Mouse (Mus musculus) activated CD4-positive, CD25-positive, alpha-beta regulatory T cell, adult 4 months (primary cell): ENCODE results near the gene Tmem132c. TPM values are rescaled to one million over a fixed set of nuclear protein-coding genes. Genes with fewer than 3 reads are reported as not detected.
"Not testable (repeated sequence)": the region's sequence is repeated elsewhere in the genome, so short reads cannot be mapped to it uniquely, and the experiment has no call there.

ENCODE experiments used
- ATAC-seq: one replicate; pipeline ENCODE4 v1.8.0; 2017
- polyA plus RNA-seq, 2 experiments: library from polyadenylated mRNA; unstranded; fragments of 100-300 nt; shearing (Covaris generic); gene quantifications; one replicate each; pipeline ENCODE4 v1.2.1; 2017

Tmem132c gene
- polyA plus RNA-seq, 2 experiments from 2014 or later, result not detected

GRCm38 (mm10) chr5:127346364-127346763, 104.8 kb downstream of the Tmem132c start:
- ATAC-seq, result no peak

DNA sequence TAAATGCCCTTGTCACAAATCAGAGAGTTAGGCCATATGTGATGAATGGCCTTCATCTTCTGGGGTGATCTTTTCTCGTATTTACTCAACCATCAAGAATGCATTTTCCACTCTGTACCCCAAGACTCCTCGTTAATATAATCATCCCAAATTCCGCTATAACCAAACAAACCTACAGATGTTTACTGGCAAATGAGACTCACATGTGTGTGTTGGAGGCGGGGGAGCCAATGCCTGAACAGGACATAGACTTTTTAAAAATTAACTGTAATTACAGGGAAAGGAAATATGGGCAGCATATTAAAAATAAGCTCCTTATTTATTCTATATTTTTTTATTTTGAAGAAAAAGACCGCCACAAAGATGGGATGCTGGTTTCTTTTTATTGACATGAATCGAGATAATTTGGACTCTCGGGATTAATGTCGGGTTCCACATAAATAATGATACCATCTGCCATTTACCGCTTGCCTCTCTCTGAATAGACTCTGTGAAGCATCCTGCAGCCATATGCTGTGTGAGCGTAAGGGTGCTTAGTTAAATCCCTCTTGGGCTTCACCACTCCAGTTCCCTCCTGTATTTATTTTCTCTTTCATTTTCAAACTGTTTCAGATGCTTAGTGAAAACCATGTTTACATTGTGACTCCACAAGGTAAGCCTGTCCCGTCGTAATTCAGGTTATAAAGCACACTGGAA, 105.6 kb downstream of the Tmem132c start:
- ATAC-seq, result no peak

GRCm38 (mm10) chr5:127349221-127350065, 107.8 kb downstream of the Tmem132c start:
- no peak for ATAC-seq

- ATAC-seq, result no peak
These were observed 111.4 kb downstream of the Tmem132c start for GRCm38 (mm10) chr5:127353002-127353401.

DNA sequence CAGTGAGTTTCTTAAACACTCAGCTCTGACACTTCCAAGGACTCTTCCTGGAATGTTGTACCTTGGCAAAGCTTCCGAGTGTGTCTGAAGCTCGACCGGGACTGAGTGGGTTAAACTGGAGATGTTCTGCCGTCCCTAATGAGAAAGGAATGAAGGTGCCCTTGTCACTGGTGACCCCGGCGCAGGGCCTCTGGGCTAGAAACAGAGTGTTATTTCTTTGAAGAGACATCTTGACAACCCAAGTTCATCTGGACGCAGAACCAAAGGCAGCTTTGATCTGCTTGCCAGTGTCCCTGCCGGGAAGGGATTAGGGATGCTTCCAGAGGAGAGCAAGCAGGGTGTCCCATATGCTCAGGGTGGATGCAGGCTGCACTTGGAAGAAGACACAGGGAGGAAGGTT, 114.2 kb downstream of the Tmem132c start:
- no peak for ATAC-seq

GRCm38 (mm10) chr5:127357878-127358277, 116.3 kb downstream of the Tmem132c start:
- not testable (repeated sequence) for ATAC-seq

GRCm38 (mm10) chr5:127361145-127361544, 119.5 kb downstream of the Tmem132c start:
- ATAC-seq, result no peak

DNA sequence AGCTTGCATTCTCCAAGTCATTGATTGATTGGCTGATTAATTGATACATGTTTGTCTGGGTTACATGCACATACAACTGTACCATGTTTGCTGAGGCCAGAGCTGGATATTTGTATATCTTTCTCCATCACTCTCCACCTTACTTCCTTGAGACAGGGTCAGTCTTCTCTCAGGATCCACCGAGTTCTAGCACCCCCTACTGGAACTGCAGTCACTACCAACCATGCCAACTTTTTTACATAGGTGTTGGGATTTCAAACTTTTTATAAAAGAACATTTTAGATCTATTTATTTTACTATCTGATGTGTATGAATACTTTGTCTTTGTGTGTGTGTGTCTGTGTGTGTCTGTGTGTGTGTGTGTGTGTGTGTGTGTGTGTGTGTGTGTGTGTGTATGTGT, 123.5 kb downstream of the Tmem132c start:
- ATAC-seq, result no peak

DNA sequence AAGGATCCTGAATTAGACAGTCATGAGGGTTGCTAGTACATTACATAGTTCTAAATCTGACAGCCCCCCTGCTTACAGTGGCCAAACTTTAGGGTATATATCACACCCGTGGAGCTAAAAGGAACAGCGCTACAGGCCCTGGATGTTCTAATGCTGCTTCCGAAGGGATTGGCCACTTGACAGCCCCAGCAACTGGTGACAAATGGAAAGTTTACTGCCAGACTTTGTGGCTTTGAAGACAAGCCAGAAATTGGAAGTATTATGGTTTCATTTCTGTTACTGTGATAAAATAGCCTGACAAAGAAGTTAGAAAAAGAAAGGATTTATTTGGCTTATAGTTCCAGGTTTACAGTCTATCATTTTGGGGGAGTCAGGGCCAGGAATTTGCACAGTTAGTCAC, 126.6 kb downstream of the Tmem132c start:
- no peak for ATAC-seq

- no peak for ATAC-seq
These were observed 128.2 kb downstream of the Tmem132c start for GRCm38 (mm10) chr5:127369812-127370211.

DNA sequence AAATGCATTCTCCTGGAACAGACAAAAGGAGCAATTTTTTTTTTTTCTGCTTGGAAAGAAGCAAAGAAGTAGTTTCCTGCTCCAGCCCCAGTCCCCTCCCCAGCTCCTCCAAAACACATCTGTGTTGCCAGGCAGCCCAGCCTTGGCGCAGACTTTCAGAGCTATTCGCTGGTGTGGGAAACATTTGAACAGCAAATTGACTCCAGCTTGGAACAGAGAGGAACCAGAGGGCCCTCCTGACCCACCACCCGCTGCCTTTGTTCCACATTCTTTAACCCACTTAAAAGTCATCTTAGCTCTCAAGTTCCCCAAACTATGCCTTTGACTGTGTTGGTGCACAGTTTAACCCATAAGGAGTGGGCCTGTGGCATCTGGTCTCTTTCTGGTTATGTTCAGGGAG, 128.9 kb downstream of the Tmem132c start:
- no peak for ATAC-seq

GRCm38 (mm10) chr5:127374251-127374650, 132.6 kb downstream of the Tmem132c start:
- no peak for ATAC-seq

GRCm38 (mm10) chr5:127375654-127376053, 134.0 kb downstream of the Tmem132c start:
- ATAC-seq, result no peak

DNA sequence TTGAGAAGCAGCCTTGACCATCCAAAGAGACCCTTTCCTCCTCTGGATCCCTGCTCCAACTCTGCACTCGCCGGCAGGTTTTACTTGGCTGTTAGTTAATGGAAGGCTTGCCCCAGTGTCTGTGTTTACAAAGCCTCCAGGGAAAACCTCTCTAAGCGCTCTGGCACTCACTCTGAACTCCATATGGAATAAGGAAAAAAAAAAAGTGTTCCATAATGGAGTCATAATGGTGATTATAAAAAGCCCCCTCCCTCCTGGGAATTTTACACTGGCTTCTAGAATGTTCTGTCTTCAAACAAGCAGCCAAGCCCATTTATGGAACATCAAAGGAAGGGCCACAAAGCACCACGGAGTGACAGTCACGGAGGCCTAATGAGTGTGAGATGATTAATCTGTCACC, 136.9 kb downstream of the Tmem132c start:
- ATAC-seq, result no peak

- no peak for ATAC-seq
These were observed 137.7 kb downstream of the Tmem132c start for GRCm38 (mm10) chr5:127379351-127379750.

GRCm38 (mm10) chr5:127381216-127381615, 139.6 kb downstream of the Tmem132c start:
- ATAC-seq, result no peak

GRCm38 (mm10) chr5:127382571-127382970, 141.0 kb downstream of the Tmem132c start:
- ATAC-seq, result no peak

DNA sequence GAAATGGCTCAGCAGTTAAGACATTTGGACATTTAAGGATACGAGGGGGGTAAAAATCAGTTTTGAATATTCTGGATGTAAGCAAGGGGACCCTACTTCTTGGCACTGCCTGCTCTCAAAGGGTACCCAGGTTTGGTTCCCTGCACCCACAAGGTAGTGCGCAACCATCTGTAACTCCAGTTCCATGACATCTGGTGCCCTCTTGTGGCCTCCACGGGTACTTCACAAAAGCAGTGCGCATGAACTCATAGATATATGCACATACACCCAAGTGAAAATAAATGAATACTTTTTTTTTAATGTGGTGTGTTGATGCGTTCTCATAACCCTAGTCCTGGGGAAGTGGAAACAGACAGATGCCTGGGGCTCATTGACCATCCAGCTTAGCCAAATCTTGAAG, 149.6 kb downstream of the Tmem132c start:
- ATAC-seq, result no peak

- ATAC-seq, result no peak
These were observed 155.3 kb downstream of the Tmem132c start for GRCm38 (mm10) chr5:127396889-127397288.

DNA sequence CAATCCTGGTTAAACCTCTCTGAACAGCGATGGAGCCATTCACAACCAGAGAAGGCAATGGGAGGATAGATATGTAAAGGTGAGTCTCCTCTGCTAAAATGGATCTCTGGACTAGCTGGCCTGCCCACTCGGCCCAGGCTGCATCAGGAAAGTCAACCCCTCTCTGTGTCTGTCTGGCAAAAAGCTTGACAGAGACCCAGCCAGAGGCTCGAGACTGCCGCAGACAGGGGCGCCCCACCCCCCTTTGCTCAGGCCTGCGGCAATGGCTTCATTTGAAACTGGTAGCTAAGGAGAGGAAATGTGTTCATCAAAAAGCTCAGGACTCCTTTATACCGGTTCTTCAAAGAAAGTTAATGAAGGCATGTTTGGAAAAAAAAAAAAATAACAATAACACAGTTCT, 156.4 kb downstream of the Tmem132c start:
- no peak for ATAC-seq

GRCm38 (mm10) chr5:127405391-127406000, 163.9 kb downstream of the Tmem132c start:
- no peak for ATAC-seq

GRCm38 (mm10) chr5:127406014-127406655, 164.5 kb downstream of the Tmem132c start:
- no peak for ATAC-seq

GRCm38 (mm10) chr5:127416536-127416935, 174.9 kb downstream of the Tmem132c start:
- no peak for ATAC-seq
